Mouse (Mus musculus): Measurements from ENCODE around the gene Tenm3.

- TF ChIP-seq EP300 (IDR thresholded peaks at IDR 0.05; ENCODE audit: low read length), result no peak
- no peak for TF ChIP-seq POLR2A (IDR thresholded peaks at IDR 0.05; ENCODE audit: low read depth, low read length)
- TF ChIP-seq ZC3H11A (IDR thresholded peaks at IDR 0.05; ENCODE audit: low read depth, low read length), result no peak
Observed at GRCm38 (mm10) chr8:48232927-48233326, 610.8 kb downstream of the Tenm3 start.

Measured in CH12.LX (cell line).